ENCODE assay signal across 25 mouse cellular contexts in the genomic region with DNA sequence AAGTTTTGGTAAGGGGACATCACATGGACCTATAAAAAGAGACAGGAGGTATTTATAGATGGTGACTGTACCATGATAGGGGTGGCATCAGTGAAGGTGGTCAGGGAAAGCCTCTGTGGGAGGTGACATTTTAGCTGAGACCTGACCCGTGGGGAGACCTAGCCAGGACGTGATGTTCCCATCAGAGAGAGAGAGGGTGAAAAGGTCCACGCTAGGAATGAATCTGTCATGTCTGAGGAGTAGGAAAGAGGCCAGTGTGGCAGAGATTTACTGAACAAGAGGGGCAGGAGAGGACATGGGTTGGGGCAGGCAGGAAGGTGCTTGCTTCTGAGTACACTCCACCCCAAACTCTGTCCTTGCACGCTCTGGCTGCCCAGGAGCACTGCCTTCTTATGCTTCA. TPM values are rescaled to one million over a fixed set of nuclear protein-coding genes. Genes with fewer than 3 reads are reported as not detected.
"Had no signal": no experiment of that assay in that cellular context is flagged by ENCODE, and none has a peak within 500 bp of the region (broad histone marks: within the 10 kb centered on the region; RNA-seq: fewer than 3 reads in every experiment).

No protein-coding gene starts in this region.

- H3K9me3 ChIP-seq: hindbrain, embryonic 13.5 days; hindbrain, embryonic 15.5 days; limb, embryonic 10.5 days; limb, embryonic 12.5 days; liver, embryonic 13.5 days had no signal

- ATAC-seq: forebrain, embryonic 16.5 days; hindbrain, postnatal 0 days; intestine, embryonic 16.5 days had no signal

- DNase-seq: heart, adult 11 months; heart, adult 2 months; heart, postnatal 14 days; heart, postnatal 36 days; kidney, adult 11 months; kidney, adult 2 months; kidney, adult 9 months; kidney, postnatal 10 days; kidney, postnatal 25 days; kidney, postnatal 4 days; liver; liver, embryonic 13.5 days had no signal

- H3K4me2 ChIP-seq: heart, embryonic 11.5 days; hindbrain, embryonic 13.5 days; hindbrain, embryonic 15.5 days; limb, embryonic 12.5 days; liver, embryonic 11.5 days; liver, embryonic 13.5 days had no signal

- H3K9ac ChIP-seq: hindbrain, embryonic 13.5 days; hindbrain, embryonic 15.5 days; limb, embryonic 12.5 days; liver, embryonic 13.5 days had no signal

- H3K4me3 ChIP-seq: heart, adult 2 months; hindbrain, embryonic 13.5 days; hindbrain, embryonic 15.5 days; layer of hippocampus, adult 2 months; left cerebral cortex, adult 2 months; limb, embryonic 10.5 days; limb, embryonic 12.5 days; liver, embryonic 13.5 days had no signal

- H3K27me3 ChIP-seq: hindbrain, embryonic 13.5 days; hindbrain, embryonic 15.5 days; limb, embryonic 12.5 days; liver, embryonic 13.5 days had no signal

- H3K36me3 ChIP-seq: hindbrain, embryonic 13.5 days; hindbrain, embryonic 15.5 days; limb, embryonic 10.5 days; limb, embryonic 12.5 days; liver, embryonic 13.5 days had no signal

- H3K4me1 ChIP-seq: hindbrain, embryonic 13.5 days; hindbrain, embryonic 15.5 days had no signal

- H3K27ac ChIP-seq: heart, adult 2 months; hindbrain, embryonic 13.5 days; hindbrain, embryonic 15.5 days; hindbrain, postnatal 0 days; layer of hippocampus, adult 2 months; left cerebral cortex, adult 2 months; limb, embryonic 10.5 days; limb, embryonic 12.5 days; liver, embryonic 13.5 days had no signal

RNA-seq across cellular contexts. Expression of gene 6030408B16Rik, which starts 10.8 kb away (rescaled TPM):
- total RNA-seq: hematopoietic stem cell, adult 5-6 weeks; hindbrain, postnatal 0 days; layer of hippocampus, postnatal 10 days had no signal
- polyA plus RNA-seq: hindbrain, embryonic 15.5 days had no signal
